Mouse (Mus musculus) intestine, embryonic 15.5 days (tissue): ENCODE results near the gene Pdzrn3. TPM values are rescaled to one million over a fixed set of nuclear protein-coding genes. Genes with fewer than 3 reads are reported as not detected.

Source experiments
- ATAC-seq: fragments of 200-750 bp; cut with Nextera tagmentation; 2 replicates; pipeline ENCODE4 v1.8.0; 2017; ENCODE audit warnings: moderate TSS enrichment, moderate library complexity
- H3K27ac ChIP-seq: fragments of 300-500 bp; sonication (generic); 2 replicates; pipeline ENCODE4 v1.5.1; 2015; ENCODE audit warnings: mild to moderate bottlenecking, inconsistent platforms
- H3K27me3 ChIP-seq: fragments of 300-500 bp; sonication (generic); replicated peaks from 2 replicates; pipeline ENCODE4 v1.6.1; 2015; ENCODE audit warnings: inconsistent platforms
- H3K36me3 ChIP-seq: fragments of 300-500 bp; sonication (generic); 2 replicates; pipeline ENCODE4 v1.6.1; 2015; ENCODE audit warnings: inconsistent platforms
- H3K4me1 ChIP-seq: fragments of 300-500 bp; sonication (generic); replicated peaks from 2 replicates; pipeline ENCODE4 v1.6.1; 2015; ENCODE audit warnings: inconsistent platforms
- H3K4me2 ChIP-seq: fragments of 300-500 bp; sonication (generic); replicated peaks from 2 replicates; pipeline ENCODE4 v1.6.1; 2015; ENCODE audit warnings: mild to moderate bottlenecking, inconsistent platforms
- H3K4me3 ChIP-seq: fragments of 300-500 bp; sonication (generic); replicated peaks from 2 replicates; pipeline ENCODE4 v1.5.1; 2015; ENCODE audit warnings: inconsistent platforms
- H3K9ac ChIP-seq: fragments of 300-500 bp; sonication (generic); 2 replicates; pipeline ENCODE4 v1.6.1; 2015; ENCODE audit warnings: inconsistent platforms
- H3K9me3 ChIP-seq: fragments of 300-500 bp; sonication (generic); 2 replicates; pipeline ENCODE4 v1.6.1; 2016; ENCODE audit warnings: inconsistent platforms
- WGBS: fragments of 180-500 bp; shearing (Covaris S2); methylation state at CpG from one replicate; pipeline ENCODE4 v1.1.7; 2015; 5-methylcytosine and 5-hydroxymethylcytosine counted together
- polyA plus RNA-seq: library from polyadenylated mRNA; unstranded; fragments of >200 nt; fragmentation: Nextera tagmentation; extraction: Ambion mirVana; gene quantifications from 2 replicates; pipeline ENCODE4 v1.2.1, GENCODE M21; 2015

Gene Pdzrn3
- polyA plus RNA-seq = 10.3 and 10.4 TPM in 2 replicates

- ATAC-seq = peak; percentile 66
- peaks cover 29% of the 10 kb centered on the region for H3K4me1 ChIP-seq
- H3K4me3 ChIP-seq = peak within 1 kb of the TSS; percentile 77
- H3K27ac ChIP-seq = peak within 1 kb of the TSS; percentile 95
- under 1% methylated on average over 110 of the region's 111 CpGs for WGBS
- no peaks in the 10 kb centered on the region for H3K36me3 ChIP-seq
- peak within 1 kb of the TSS; percentile 92 for H3K4me2 ChIP-seq
- no peaks in the 10 kb centered on the region for H3K9me3 ChIP-seq
- H3K9ac ChIP-seq = peak within 1 kb of the TSS; percentile 68
- H3K27me3 ChIP-seq = no peaks in the 10 kb centered on the region
Observed at GRCm38 (mm10) chr6:101377167-101377934, at the start of gene Pdzrn3. Gene Pdzrn3, minus strand, starts transcription at chr6:101377897.

- Histone ChIP-seq H3K27me3 (no peaks in the 10 kb centered on the region), H3K9ac (no peak overlapping the region), H3K9me3 (no peaks in the 10 kb centered on the region), H3K27ac (no peak overlapping the region), H3K4me1 (no peaks in the 10 kb centered on the region), H3K36me3 (no peaks in the 10 kb centered on the region), H3K4me2 (no peak overlapping the region), H3K4me3 (no peak overlapping the region)
- 87% methylated on average over 3 of the region's 3 CpGs for WGBS
- ATAC-seq = no peak
Observed at GRCm38 (mm10) chr6:101427296-101427695, 49.6 kb upstream of the Pdzrn3 start.

- no peak overlapping the region for H3K4me3 ChIP-seq
- no peaks in the 10 kb centered on the region for H3K9me3 ChIP-seq
- H3K9ac ChIP-seq = no peak overlapping the region
- no peak overlapping the region for H3K27ac ChIP-seq
- H3K4me1 ChIP-seq = no peaks in the 10 kb centered on the region
- WGBS = 80% methylated on average over 4 of the region's 4 CpGs
- ATAC-seq = no peak
- no peaks in the 10 kb centered on the region for H3K27me3 ChIP-seq
- no peaks in the 10 kb centered on the region for H3K36me3 ChIP-seq
- H3K4me2 ChIP-seq = no peak overlapping the region
Observed at GRCm38 (mm10) chr6:101426301-101426700, 48.6 kb upstream of the Pdzrn3 start.

DNA sequence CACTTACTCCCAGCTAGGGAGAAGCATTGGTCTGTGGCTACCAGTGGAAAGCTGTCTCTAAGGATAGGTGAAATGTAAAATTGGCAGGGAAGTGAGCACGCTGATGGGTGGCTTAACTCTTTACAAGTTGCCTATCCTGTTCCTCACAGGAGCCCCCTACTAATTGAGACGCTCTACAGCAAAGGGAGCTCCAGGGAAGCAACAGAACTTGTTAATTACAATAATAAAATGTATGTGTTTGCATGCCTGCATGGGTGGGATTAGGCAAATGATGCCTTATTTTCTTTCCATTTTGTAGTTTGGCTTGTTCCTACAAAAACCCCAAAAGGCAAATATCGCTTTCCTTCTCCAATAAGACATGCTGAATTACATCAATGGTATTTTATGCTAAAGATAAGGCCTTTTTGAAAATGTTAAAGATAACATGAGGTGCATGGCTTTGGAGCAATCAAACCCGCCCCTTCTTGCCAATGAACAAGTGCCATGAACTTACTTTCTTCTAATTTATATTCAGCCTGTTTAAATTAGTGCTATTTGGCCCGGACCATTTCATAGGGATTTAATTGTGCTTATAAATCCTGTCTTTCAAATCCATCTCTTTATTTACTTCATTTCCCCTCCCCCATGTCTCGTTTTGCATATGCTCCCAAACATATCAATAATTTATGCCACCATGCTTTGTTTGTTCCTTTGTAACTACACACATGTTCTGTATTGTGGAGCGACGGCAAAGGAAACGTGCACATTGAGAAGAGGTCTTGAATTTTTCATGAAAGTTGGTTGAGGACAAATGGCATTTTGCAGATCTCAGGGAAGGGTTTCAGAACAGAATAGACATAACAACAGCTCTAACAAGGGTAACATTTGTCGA, 44.6 kb upstream of the Pdzrn3 start:
- H3K36me3 ChIP-seq = no peaks in the 10 kb centered on the region
- H3K27ac ChIP-seq = no peak overlapping the region
- H3K4me3 ChIP-seq = no peak overlapping the region
- H3K4me1 ChIP-seq = no peaks in the 10 kb centered on the region
- no peak overlapping the region for H3K4me2 ChIP-seq
- H3K27me3 ChIP-seq = no peaks in the 10 kb centered on the region
- no peaks in the 10 kb centered on the region for H3K9me3 ChIP-seq
- no peak overlapping the region for H3K9ac ChIP-seq
- 82% methylated on average over 10 of the region's 10 CpGs for WGBS
- ATAC-seq = no peak

DNA sequence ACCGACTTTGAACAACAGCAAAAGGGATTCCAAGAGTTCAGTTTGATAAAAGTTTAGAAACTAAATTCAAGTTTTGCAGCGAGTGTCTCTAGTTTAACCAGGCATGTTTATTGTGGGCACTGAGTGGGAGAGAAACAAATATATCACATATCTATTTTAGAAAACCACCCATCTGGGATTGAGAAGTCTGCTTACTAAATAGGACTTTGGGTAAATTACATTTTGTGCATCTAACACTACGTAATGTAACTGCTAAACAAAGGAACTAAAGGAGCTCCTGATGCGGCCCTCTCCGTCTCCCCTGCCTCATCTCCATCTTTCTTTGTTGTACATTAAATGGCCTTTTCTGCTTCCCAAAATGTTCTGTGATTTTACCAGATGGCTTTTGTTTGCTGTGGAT, 40.5 kb upstream of the Pdzrn3 start:
- H3K27me3 ChIP-seq = no peaks in the 10 kb centered on the region
- H3K4me1 ChIP-seq = no peaks in the 10 kb centered on the region
- H3K9me3 ChIP-seq = no peaks in the 10 kb centered on the region
- no peak overlapping the region for H3K9ac ChIP-seq
- H3K36me3 ChIP-seq = no peaks in the 10 kb centered on the region
- H3K4me2 ChIP-seq = no peak overlapping the region
- no peak for ATAC-seq
- no peak overlapping the region for H3K4me3 ChIP-seq
- no peak overlapping the region for H3K27ac ChIP-seq
- 89% methylated on average over 5 of the region's 5 CpGs for WGBS

DNA sequence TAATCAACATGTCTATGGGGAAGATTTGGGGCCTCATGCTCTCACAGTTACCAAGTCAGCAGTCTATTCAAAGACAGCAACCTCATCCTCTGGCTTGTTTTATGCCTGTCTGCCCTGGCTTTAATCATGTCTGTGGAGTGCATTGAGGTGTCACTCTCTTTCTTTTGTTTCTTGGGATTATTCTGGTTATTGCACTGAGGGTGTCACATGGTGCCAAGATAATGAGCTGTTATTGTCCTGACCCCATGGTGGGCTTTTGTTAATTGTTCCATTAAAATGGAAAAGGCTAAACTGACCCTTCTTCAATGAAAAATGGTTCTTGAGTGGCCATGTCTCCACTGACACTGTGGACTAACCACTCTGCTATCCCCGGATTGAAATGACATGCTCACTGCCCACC, 34.0 kb upstream of the Pdzrn3 start:
- Histone ChIP-seq H3K9me3 (no peaks in the 10 kb centered on the region), H3K36me3 (no peaks in the 10 kb centered on the region), H3K4me2 (no peak overlapping the region), H3K27ac (no peak overlapping the region), H3K27me3 (no peaks in the 10 kb centered on the region), H3K9ac (no peak overlapping the region), H3K4me3 (no peak overlapping the region), H3K4me1 (no peaks in the 10 kb centered on the region)
- no peak for ATAC-seq
- whole genome bisulfite sequencing = 71% methylated on average over 1 of the region's 1 CpGs

DNA sequence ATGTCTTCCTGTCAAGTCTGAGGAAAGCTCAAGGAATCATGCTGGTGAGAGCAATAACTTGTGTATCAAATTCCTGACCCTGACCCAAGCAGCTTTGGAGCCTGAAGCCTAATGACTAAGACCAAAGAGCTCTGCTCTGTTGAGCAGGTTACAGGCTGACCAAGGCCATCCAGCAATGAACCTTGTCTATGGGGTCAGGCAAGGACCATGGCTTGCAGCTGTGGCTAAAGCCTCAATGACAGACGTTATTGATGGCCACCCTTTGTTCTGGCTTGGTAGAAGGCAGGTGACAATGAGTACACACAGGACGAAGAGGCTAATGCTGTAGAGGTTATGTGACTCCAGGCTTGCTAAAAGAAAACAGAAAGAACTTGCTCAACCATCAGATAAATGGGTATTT, 33.4 kb upstream of the Pdzrn3 start:
- Histone ChIP-seq H3K4me1 (no peaks in the 10 kb centered on the region), H3K36me3 (no peaks in the 10 kb centered on the region), H3K27ac (no peak overlapping the region), H3K9me3 (no peaks in the 10 kb centered on the region), H3K4me3 (no peak overlapping the region), H3K4me2 (no peak overlapping the region), H3K27me3 (no peaks in the 10 kb centered on the region), H3K9ac (no peak overlapping the region)
- ATAC-seq = no peak
- WGBS = 41% methylated on average over 2 of the region's 2 CpGs

GRCm38 (mm10) chr6:101396711-101397110, 19.0 kb upstream of the Pdzrn3 start:
- no peaks in the 10 kb centered on the region for H3K4me1 ChIP-seq
- H3K4me2 ChIP-seq = no peak overlapping the region
- no peak overlapping the region for H3K27ac ChIP-seq
- ATAC-seq = no peak
- no peak overlapping the region for H3K9ac ChIP-seq
- WGBS = 69% methylated on average over 4 of the region's 4 CpGs
- H3K9me3 ChIP-seq = no peaks in the 10 kb centered on the region
- H3K27me3 ChIP-seq = no peaks in the 10 kb centered on the region
- H3K4me3 ChIP-seq = no peak overlapping the region
- no peaks in the 10 kb centered on the region for H3K36me3 ChIP-seq

- no peak overlapping the region for H3K27ac ChIP-seq
- H3K9me3 ChIP-seq = no peaks in the 10 kb centered on the region
- H3K4me3 ChIP-seq = no peak overlapping the region
- no peak overlapping the region for H3K4me2 ChIP-seq
- WGBS = 91% methylated on average over 6 of the region's 6 CpGs
- H3K36me3 ChIP-seq = no peaks in the 10 kb centered on the region
- H3K9ac ChIP-seq = no peak overlapping the region
- H3K27me3 ChIP-seq = no peaks in the 10 kb centered on the region
- ATAC-seq = no peak
- H3K4me1 ChIP-seq = no peaks in the 10 kb centered on the region
Observed at GRCm38 (mm10) chr6:101395908-101396307, 18.2 kb upstream of the Pdzrn3 start.

DNA sequence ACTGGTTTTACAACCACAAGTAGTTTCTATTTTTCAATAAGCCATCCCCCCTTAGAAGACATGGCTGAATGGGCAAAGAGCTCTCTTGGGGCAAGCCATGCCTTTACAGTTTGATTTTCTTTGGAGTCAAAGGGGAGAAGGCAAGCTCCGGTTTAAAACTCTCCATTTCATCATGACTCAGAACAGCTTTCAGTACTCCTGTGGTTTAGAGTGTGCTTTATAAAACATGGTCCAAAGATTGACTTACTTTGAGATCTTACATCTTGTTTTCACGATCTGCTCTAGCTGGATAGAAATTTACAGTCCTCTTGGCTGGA, 15.1 kb upstream of the Pdzrn3 start:
- Histone ChIP-seq H3K9me3 (no peaks in the 10 kb centered on the region), H3K9ac (no peak overlapping the region), H3K27ac (no peak overlapping the region), H3K4me1 (no peaks in the 10 kb centered on the region), H3K4me2 (no peak overlapping the region), H3K4me3 (no peak overlapping the region), H3K27me3 (no peaks in the 10 kb centered on the region), H3K36me3 (no peaks in the 10 kb centered on the region)
- no peak for ATAC-seq
- 73% methylated on average over 2 of the region's 2 CpGs for WGBS

- no peaks in the 10 kb centered on the region for H3K36me3 ChIP-seq
- H3K4me2 ChIP-seq = no peak overlapping the region
- H3K27ac ChIP-seq = no peak overlapping the region
- no peaks in the 10 kb centered on the region for H3K27me3 ChIP-seq
- WGBS = 72% methylated on average over 8 of the region's 8 CpGs
- no peaks in the 10 kb centered on the region for H3K9me3 ChIP-seq
- no peak for ATAC-seq
- no peak overlapping the region for H3K4me3 ChIP-seq
- H3K4me1 ChIP-seq = no peaks in the 10 kb centered on the region
- H3K9ac ChIP-seq = no peak overlapping the region
Observed at GRCm38 (mm10) chr6:101392107-101392800, 14.6 kb upstream of the Pdzrn3 start.

GRCm38 (mm10) chr6:101385490-101385889, 7.8 kb upstream of the Pdzrn3 start:
- ATAC-seq = no peak
- no peaks in the 10 kb centered on the region for H3K36me3 ChIP-seq
- H3K27me3 ChIP-seq = no peaks in the 10 kb centered on the region
- no peak overlapping the region for H3K4me3 ChIP-seq
- H3K4me1 ChIP-seq = no peaks in the 10 kb centered on the region
- H3K4me2 ChIP-seq = no peak overlapping the region
- 86% methylated on average over 7 of the region's 7 CpGs for WGBS
- no peaks in the 10 kb centered on the region for H3K9me3 ChIP-seq
- no peak overlapping the region for H3K27ac ChIP-seq
- H3K9ac ChIP-seq = no peak overlapping the region
